Mouse (Mus musculus) neural tube, embryonic 13.5 days (tissue): ENCODE results near the gene Zmynd8. TPM values are rescaled to one million over a fixed set of nuclear protein-coding genes. Genes with fewer than 3 reads are reported as not detected.
A peak's percentile ranks its signal among the peaks of the same experiment; 100 is the strongest.

Experiments
- ATAC-seq: fragments of 200-750 bp; cut with Nextera tagmentation; 2 replicates; pipeline ENCODE4 v1.8.0; 2017; ENCODE audit warnings: low read depth, mild to moderate bottlenecking, moderate TSS enrichment, moderate library complexity
- H3K27ac ChIP-seq: fragments of 300-500 bp; sonication (generic); replicated peaks from 2 replicates; pipeline ENCODE4 v1.5.1; 2015; ENCODE audit warnings: moderate library complexity, mild to moderate bottlenecking, inconsistent platforms
- H3K27me3 ChIP-seq: fragments of 300-500 bp; sonication (generic); 2 replicates; pipeline ENCODE4 v1.6.1; 2015; ENCODE audit warnings: mild to moderate bottlenecking, inconsistent platforms
- H3K36me3 ChIP-seq: fragments of 300-500 bp; sonication (generic); 2 replicates; pipeline ENCODE4 v1.6.1; 2015; ENCODE audit warnings: mild to moderate bottlenecking, inconsistent platforms
- H3K4me1 ChIP-seq: fragments of 300-500 bp; sonication (generic); replicated peaks from 2 replicates; pipeline ENCODE4 v1.6.1; 2015; ENCODE audit warnings: inconsistent platforms
- H3K4me2 ChIP-seq: fragments of 300-500 bp; sonication (generic); 2 replicates; pipeline ENCODE4 v1.6.1; 2015; ENCODE audit warnings: inconsistent platforms, mild to moderate bottlenecking, moderate library complexity
- H3K4me3 ChIP-seq: fragments of 300-500 bp; sonication (generic); 2 replicates; pipeline ENCODE4 v1.5.1; 2015; ENCODE audit warnings: mild to moderate bottlenecking, inconsistent platforms
- H3K9ac ChIP-seq: fragments of 300-500 bp; sonication (generic); 2 replicates; pipeline ENCODE4 v1.6.1; 2015; ENCODE audit warnings: moderate library complexity, mild to moderate bottlenecking, inconsistent platforms
- H3K9me3 ChIP-seq: fragments of 300-500 bp; sonication (generic); 2 replicates; pipeline ENCODE4 v1.6.1; 2016; ENCODE audit warnings: inconsistent platforms
- WGBS: fragments of 180-500 bp; shearing (Covaris S2); methylation state at CpG from one replicate; pipeline ENCODE4 v1.1.7; 2015; 5-methylcytosine and 5-hydroxymethylcytosine counted together
- polyA plus RNA-seq: library from polyadenylated mRNA; unstranded; fragments of >200 nt; fragmentation: Nextera tagmentation; extraction: Ambion mirVana; gene quantifications from 2 replicates; pipeline ENCODE4 v1.2.1, GENCODE M21; 2015

Gene Zmynd8
- polyA plus RNA-seq, 1 experiment from 2014 or later, result 69.0 TPM

DNA sequence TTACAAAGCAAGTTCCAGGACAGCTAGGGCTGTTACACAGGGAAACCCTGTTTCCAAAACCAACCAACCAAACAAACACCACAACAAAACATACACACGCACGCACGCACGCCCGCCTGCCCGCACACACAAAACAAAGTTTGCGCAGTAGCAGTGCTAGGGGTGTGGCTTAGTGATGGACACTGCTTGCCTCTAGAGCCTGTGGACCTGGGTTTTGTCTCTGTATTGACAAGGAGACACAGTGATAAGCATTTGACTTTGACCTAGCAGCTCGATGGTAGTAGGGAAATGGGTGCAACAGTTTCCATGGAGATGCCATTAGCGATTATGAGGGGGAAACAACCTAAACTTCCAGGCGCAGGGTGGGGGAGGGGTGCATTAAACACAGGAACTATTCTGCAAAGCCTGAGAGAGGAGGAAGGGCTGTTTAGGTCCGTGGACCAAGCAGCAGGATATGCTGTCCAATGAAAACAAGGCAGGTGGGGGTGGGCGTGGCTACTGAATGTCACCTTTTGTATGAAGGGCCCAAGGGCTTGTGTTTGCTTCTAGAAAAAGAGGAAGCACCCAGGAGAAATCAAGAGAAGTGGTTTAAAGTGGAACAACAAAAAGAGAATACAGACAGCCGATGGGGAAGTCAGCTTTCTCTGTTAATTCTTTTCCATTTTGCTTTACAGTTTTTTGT is 23.4 kb upstream of the Zmynd8 start:
- no peak overlapping the region for H3K4me2 ChIP-seq
- ATAC-seq, result no peak
- WGBS, result 63% methylated on average over 13 of the region's 13 CpGs
- no peaks in the 10 kb centered on the region for H3K9me3 ChIP-seq
- no peak overlapping the region for H3K4me3 ChIP-seq
- no peak overlapping the region for H3K27ac ChIP-seq
- no peaks in the 10 kb centered on the region for H3K27me3 ChIP-seq
- no peak overlapping the region for H3K9ac ChIP-seq
- peaks cover 7% of the 10 kb centered on the region; the same call in 1 of the 2 replicates for H3K4me1 ChIP-seq
- no peaks in the 10 kb centered on the region for H3K36me3 ChIP-seq

- Histone ChIP-seq H3K4me2 (no peak overlapping the region), H3K27ac (no peak overlapping the region), H3K4me3 (no peak overlapping the region), H3K4me1 (no peaks in the 10 kb centered on the region), H3K27me3 (no peaks in the 10 kb centered on the region), H3K9ac (no peak overlapping the region), H3K36me3 (no peaks in the 10 kb centered on the region), H3K9me3 (no peaks in the 10 kb centered on the region)
- ATAC-seq, result peak; percentile 76; the same call in 1 of the 2 replicates
- WGBS, result 25% methylated on average over 11 of the region's 11 CpGs
Observed at GRCm38 (mm10) chr2:165914298-165914697, 15.5 kb upstream of the Zmynd8 start.

GRCm38 (mm10) chr2:165913073-165913472 is 14.3 kb upstream of the Zmynd8 start:
- Histone ChIP-seq H3K9me3 (no peaks in the 10 kb centered on the region), H3K27me3 (no peaks in the 10 kb centered on the region), H3K27ac (no peak overlapping the region), H3K4me3 (no peak overlapping the region), H3K4me2 (no peak overlapping the region), H3K36me3 (no peaks in the 10 kb centered on the region), H3K9ac (no peak overlapping the region), H3K4me1 (no peaks in the 10 kb centered on the region)
- WGBS, result 80% methylated on average over 7 of the region's 7 CpGs
- ATAC-seq, result no peak

DNA sequence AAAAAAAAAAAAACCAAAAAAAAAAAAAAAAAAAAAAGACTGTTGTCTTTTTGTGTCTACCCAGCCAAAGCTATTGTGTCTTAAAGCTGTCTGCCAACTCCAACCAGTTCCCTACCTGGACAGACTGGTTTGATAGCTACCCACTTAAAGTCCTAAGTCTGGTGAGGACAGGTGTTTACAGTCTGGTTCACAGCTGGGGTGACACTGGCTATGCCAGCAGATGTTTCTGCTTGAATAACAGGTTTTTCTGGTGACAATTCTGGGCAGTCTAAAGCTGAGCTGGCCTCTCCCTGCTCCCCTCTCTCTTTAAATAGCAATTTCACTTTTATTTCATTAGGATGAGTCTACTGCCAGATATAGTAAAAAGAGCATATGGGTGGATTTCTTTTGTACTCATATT is 10.9 kb upstream of the Zmynd8 start:
- Histone ChIP-seq H3K4me1 (peaks cover 14% of the 10 kb centered on the region), H3K36me3 (no peaks in the 10 kb centered on the region), H3K27me3 (no peaks in the 10 kb centered on the region), H3K9ac (no peak overlapping the region), H3K9me3 (no peaks in the 10 kb centered on the region), H3K4me3 (no peak overlapping the region), H3K4me2 (no peak overlapping the region), H3K27ac (no peak overlapping the region)
- no peak for ATAC-seq

DNA sequence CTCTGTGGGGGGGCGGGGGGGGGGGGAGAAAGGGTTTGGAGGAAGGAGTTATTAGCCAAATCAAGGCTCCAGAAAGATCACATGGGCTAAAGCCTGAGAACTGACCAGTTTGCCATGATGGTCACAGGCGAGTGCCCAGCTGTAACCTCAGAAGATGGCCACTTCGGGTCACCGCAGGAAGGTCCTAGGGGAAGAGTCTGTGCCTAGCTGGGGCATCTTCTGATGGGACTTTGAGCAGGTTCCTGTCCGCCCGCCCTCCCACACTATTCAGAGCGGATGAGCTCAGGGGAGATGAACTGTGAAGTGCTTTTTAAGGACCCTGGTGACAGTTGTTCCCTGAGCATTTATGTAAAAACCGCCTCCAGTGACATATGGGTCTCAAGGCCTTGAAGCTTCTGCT is 8.4 kb upstream of the Zmynd8 start:
- ATAC-seq, result no peak
- Histone ChIP-seq H3K9me3 (no peaks in the 10 kb centered on the region), H3K4me1 (peaks cover 14% of the 10 kb centered on the region), H3K27ac (no peak overlapping the region), H3K9ac (no peak overlapping the region), H3K36me3 (no peaks in the 10 kb centered on the region), H3K27me3 (no peaks in the 10 kb centered on the region), H3K4me3 (no peak overlapping the region), H3K4me2 (no peak overlapping the region)
- 39% methylated on average over 8 of the region's 8 CpGs for WGBS

DNA sequence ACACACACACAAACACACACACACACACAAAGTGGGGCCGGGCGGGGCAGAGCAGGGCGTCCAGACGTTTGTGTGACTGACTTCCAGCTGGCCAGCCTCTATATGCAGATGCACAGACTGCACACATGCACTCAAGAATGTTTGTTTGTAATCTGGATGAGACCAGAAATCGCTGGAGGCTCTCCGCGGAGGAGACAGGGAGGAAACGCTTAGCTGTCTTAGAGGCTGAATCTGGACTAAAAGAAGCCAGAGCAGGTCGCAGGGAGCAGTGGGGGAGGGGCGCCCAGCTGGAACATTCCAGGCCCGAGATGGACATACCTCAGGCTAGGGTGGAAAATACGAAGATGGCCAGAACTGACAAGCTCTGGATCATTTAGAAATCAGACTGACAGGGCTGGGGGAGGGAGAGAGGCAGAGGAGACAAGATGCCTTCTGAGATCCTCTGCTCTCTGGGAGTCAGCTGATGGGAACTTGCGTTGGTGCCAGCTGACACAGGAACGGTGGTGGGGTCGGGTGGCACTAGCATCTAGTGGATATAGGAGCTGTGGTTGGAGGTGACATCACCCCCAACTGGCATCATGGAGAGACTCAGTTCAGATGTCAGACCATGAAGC is 7.6 kb upstream of the Zmynd8 start:
- H3K27ac ChIP-seq, result no peak overlapping the region

GRCm38 (mm10) chr2:165901127-165901384 is 2.2 kb upstream of the Zmynd8 start:
- Histone ChIP-seq H3K4me1 (peaks cover 21% of the 10 kb centered on the region), H3K9ac (0 out of 2 replicates have a peak overlapping the region, but pooled peaks have one; percentile 38), H3K36me3 (no peaks in the 10 kb centered on the region), H3K4me2 (no peak overlapping the region), H3K9me3 (no peaks in the 10 kb centered on the region), H3K27me3 (no peaks in the 10 kb centered on the region), H3K27ac (peak overlapping the region; percentile 72), H3K4me3 (no peak overlapping the region)
- no peak for ATAC-seq
- 26% methylated on average over 3 of the region's 3 CpGs for WGBS

More for the DNA sequence above, 7.6 kb upstream of the Zmynd8 start:
- peaks cover 14% of the 10 kb centered on the region for H3K4me1 ChIP-seq
- no peak overlapping the region for H3K4me3 ChIP-seq
- no peaks in the 10 kb centered on the region for H3K9me3 ChIP-seq
- 33% methylated on average over 15 of the region's 15 CpGs for WGBS
- no peaks in the 10 kb centered on the region for H3K27me3 ChIP-seq
- no peaks in the 10 kb centered on the region for H3K36me3 ChIP-seq
- H3K4me2 ChIP-seq, result no peak overlapping the region
- peak; percentile 19; the same call in 1 of the 2 replicates for ATAC-seq
- H3K9ac ChIP-seq, result no peak overlapping the region

- peak; percentile 33; the same call in 1 of the 2 replicates for ATAC-seq
- H3K4me2 ChIP-seq, result peak overlapping the region; percentile 11; the same call in 1 of the 2 replicates
- peak overlapping the region; percentile 38; the same call in 1 of the 2 replicates for H3K9ac ChIP-seq
- H3K9me3 ChIP-seq, result no peaks in the 10 kb centered on the region
- H3K36me3 ChIP-seq, result no peaks in the 10 kb centered on the region
- WGBS, result 11% methylated on average over 23 of the region's 23 CpGs
- peak overlapping the region; percentile 72 for H3K27ac ChIP-seq
- peaks cover 20% of the 10 kb centered on the region for H3K4me1 ChIP-seq
- no peak overlapping the region for H3K4me3 ChIP-seq
- no peaks in the 10 kb centered on the region for H3K27me3 ChIP-seq
Observed at GRCm38 (mm10) chr2:165900351-165901126, 1.7 kb upstream of the Zmynd8 start.

DNA sequence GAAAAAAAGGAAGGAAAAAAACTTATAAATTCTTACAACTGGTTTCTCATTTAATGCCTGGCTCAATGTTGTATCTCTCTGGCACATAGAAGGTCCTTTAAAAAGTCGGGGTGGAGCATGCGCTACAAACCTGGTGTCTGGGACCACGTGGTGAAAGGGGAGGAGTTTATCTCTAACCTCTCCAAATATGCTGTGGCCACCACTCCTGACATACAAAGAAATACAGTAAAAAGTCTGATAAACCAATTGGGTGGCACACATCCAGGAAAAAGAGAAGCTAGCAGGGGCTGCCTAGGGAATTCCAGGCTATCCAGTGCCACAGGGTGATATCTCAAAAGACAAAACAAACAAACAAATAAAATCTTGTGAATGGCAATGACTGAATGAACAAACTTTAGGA is 1.1 kb upstream of the Zmynd8 start:
- H3K27ac ChIP-seq, result peak overlapping the region; percentile 72

GRCm38 (mm10) chr2:165899474-165899873 is 658 bp upstream of the Zmynd8 start:
- Histone ChIP-seq H3K27me3 (no peaks in the 10 kb centered on the region), H3K27ac (no peak overlapping the region), H3K36me3 (no peaks in the 10 kb centered on the region), H3K4me1 (peaks cover 20% of the 10 kb centered on the region), H3K4me2 (no peak overlapping the region), H3K9me3 (no peaks in the 10 kb centered on the region), H3K4me3 (no peak overlapping the region), H3K9ac (no peak overlapping the region)
- WGBS, result 31% methylated on average over 6 of the region's 6 CpGs
- ATAC-seq, result no peak

More for the DNA sequence above, 1.1 kb upstream of the Zmynd8 start:
- H3K9me3 ChIP-seq, result no peaks in the 10 kb centered on the region
- H3K4me2 ChIP-seq, result peak overlapping the region; percentile 11; the same call in 1 of the 2 replicates
- no peak overlapping the region for H3K4me3 ChIP-seq
- WGBS, result 20% methylated on average over 3 of the region's 3 CpGs
- ATAC-seq, result peak; percentile 44; the same call in 1 of the 2 replicates
- peaks cover 20% of the 10 kb centered on the region for H3K4me1 ChIP-seq
- no peaks in the 10 kb centered on the region for H3K36me3 ChIP-seq
- H3K27me3 ChIP-seq, result no peaks in the 10 kb centered on the region
- H3K9ac ChIP-seq, result 0 out of 2 replicates have a peak overlapping the region, but pooled peaks have one; percentile 38

DNA sequence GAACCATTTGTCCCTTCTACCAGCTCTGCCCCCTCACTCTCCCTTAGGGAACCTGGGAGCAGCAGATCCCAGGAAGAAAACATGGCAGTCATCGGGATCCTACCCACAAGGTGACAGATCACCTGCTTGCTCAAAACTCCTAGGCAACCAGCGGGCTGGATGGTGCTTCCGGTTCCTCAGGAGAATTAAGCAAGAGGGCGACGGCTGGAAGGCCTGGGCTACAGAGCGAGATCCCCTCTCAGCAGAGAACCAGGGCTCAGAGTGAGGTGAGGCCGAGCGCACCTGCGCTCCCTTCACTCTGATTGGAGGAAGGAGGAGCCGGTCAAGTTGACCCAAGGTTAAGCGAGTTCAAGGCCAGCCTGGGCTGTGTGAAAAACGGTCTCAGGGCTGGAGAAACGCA is 2.6 kb downstream of the Zmynd8 start:
- Histone ChIP-seq H3K9ac (0 out of 2 replicates have a peak overlapping the region, but pooled peaks have one; percentile 26), H3K27me3 (no peaks in the 10 kb centered on the region), H3K36me3 (no peaks in the 10 kb centered on the region), H3K4me2 (no peak overlapping the region), H3K4me3 (no peak overlapping the region), H3K27ac (no peak overlapping the region), H3K9me3 (no peaks in the 10 kb centered on the region), H3K4me1 (peaks cover 19% of the 10 kb centered on the region)
- no peak for ATAC-seq
- WGBS, result 68% methylated on average over 13 of the region's 13 CpGs

DNA sequence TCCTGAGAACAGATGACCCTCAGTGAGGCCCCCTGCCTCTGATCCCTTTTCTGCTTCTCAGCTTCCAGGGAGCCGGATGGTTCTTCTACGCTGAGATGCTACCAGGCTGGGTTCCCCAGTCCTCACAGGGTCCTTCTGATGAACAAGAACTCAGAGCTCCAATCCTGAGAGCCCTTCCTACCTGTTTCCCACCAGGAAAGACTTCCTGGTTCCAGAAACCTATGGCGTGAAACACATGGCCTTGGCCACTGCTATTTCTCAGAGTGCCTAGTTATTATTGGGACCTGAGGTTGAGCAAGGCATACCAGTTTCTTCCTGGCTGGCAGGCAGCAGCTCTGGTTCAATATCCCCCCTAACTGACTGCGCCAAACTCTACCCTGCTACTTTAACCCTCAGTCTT is 3.1 kb downstream of the Zmynd8 start:
- Histone ChIP-seq H3K9ac (0 out of 2 replicates have a peak overlapping the region, but pooled peaks have one; percentile 26), H3K36me3 (no peaks in the 10 kb centered on the region), H3K4me2 (no peak overlapping the region), H3K9me3 (no peaks in the 10 kb centered on the region), H3K4me1 (peaks cover 14% of the 10 kb centered on the region), H3K27ac (no peak overlapping the region), H3K4me3 (no peak overlapping the region), H3K27me3 (no peaks in the 10 kb centered on the region)
- ATAC-seq, result no peak
- WGBS, result 88% methylated on average over 4 of the region's 4 CpGs
